Mouse (Mus musculus) cortical plate, adult 2 months (tissue): ENCODE data around the gene Glp2r. TPM values are rescaled to one million over a fixed set of nuclear protein-coding genes. Genes with fewer than 3 reads are reported as not detected.

Experiments used
- H3K27ac ChIP-seq: fragments of 200-500 bp; 2 replicates; pipeline ENCODE4 v1.5.1; 2012; ENCODE audit warnings: low read length, control low read depth, inconsistent platforms; ENCODE audit not compliant: insufficient read depth
- H3K4me1 ChIP-seq: fragments of 200-500 bp; 2 replicates; pipeline ENCODE4 v1.6.1; 2011; ENCODE audit warnings: low read length; ENCODE audit not compliant: control insufficient read depth, insufficient read depth
- H3K4me3 ChIP-seq: fragments of 200-500 bp; 2 replicates; pipeline ENCODE4 v1.5.1; 2011; ENCODE audit warnings: mild to moderate bottlenecking, low read length, control low read depth; ENCODE audit not compliant: insufficient read depth
- CTCF ChIP-seq: fragments of 200-500 bp; IDR thresholded peaks from 2 replicates; pipeline ENCODE4 v1.5.1; 2011; ENCODE audit warnings: mild to moderate bottlenecking, control low read depth, low read length; ENCODE audit not compliant: insufficient read depth; ENCODE audit errors: extremely low read depth
- POLR2A ChIP-seq: fragments of 200-500 bp; IDR thresholded peaks from 2 replicates; pipeline ENCODE4 v1.6.1; 2011; ENCODE audit warnings: mild to moderate bottlenecking, low read length, control low read depth; ENCODE audit not compliant: insufficient read depth; ENCODE audit errors: extremely low read depth
- polyA plus RNA-seq: library from polyadenylated mRNA; depleted of rRNA; stranded (reverse); fragments of >200 nt; gene quantifications from 2 replicates; pipeline ENCODE4 v1.2.3, GENCODE M21; 2012

Glp2r gene
- polyA plus RNA-seq, 1 experiment = 1.3 TPM

DNA sequence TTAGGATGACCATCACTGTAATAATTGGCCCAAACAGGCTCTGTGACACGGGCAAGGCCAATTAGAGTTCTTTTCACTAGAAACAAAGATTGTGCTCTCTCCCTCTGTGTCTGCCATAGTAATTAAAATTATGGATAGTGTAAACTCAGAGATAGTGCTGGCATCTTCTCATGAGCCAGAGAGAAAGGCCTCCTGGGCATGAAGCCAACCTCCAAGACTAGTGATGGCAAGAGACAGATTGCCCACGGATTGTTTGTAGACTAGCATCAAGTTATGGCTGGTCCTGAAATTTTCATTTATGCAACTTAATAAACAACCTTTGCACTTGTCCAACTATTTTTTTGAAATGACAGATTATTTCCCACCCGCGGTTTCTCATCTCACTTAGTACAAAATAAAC is 58.0 kb downstream of the Glp2r start:
- no peak overlapping the region for H3K27ac ChIP-seq
- no peaks in the 10 kb centered on the region for H3K4me1 ChIP-seq
- no peak for TF ChIP-seq CTCF
- no peak for TF ChIP-seq POLR2A
- H3K4me3 ChIP-seq = no peak overlapping the region

DNA sequence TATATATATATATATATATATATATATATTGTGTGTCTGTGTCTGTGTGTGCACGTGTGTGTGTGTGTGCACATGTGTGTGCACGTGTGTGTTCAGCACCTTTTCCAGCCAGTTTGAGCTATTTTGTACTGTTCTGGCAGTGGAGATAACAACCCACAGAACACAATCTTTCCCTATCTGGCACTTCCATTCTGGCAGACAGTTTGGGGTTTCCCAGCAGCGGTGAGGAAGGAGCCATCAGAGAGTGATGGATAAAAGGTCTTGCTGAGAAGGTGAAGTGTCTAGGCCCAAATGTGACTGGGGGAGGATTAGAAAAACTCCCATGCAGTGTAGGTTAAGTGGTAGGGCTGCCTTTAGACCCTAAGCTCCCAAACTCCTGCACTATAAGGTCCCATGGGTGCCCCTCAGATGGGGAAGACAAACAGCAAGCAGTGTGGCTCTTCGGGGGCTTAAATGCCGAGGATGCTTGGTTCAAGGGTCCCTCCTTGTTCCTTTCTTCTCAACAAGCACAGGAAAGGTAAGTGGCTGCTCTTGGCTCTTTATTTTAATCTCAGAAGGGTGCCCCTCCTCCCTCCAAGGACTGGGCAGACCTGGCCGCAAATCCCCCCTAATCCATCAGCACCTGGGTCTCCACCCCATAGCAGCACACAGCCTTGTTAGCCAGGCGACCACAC is 76.1 kb downstream of the Glp2r start, which contains the start of gene Rcvrn:
Gene Rcvrn, plus strand, starts transcription at position 624 of the 674 bp plus-strand sequence.
- no peak within 1 kb of the TSS for H3K27ac ChIP-seq
- TF ChIP-seq CTCF (no peak), POLR2A (no peak)
- H3K4me1 ChIP-seq = no peaks in the 10 kb centered on the region
- no peak within 1 kb of the TSS for H3K4me3 ChIP-seq

DNA sequence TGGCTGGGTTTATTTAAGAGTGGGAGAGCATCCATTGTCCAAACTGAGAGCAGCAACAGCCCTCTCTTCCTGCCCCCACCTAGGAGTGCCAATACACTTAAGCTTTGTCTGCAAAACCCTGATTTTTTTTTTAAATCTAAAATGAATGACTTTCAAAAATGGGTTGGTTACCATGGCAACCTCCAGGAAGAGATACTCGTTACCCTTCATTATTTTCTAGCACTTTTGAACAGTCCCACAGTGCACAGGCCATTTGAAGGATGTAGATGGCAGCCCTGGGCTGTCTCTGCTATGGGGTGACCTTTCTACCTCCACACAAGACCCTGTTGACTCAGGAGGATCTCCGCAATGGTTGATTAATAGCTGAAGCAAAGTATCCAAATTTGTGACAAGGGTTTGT is 84.8 kb downstream of the Glp2r start:
- Histone ChIP-seq H3K27ac (peak overlapping the region; percentile 9; the same call in 1 of the 2 replicates), H3K4me1 (peaks cover 5% of the 10 kb centered on the region), H3K4me3 (no peak overlapping the region)
- TF ChIP-seq POLR2A (no peak), CTCF (no peak)

DNA sequence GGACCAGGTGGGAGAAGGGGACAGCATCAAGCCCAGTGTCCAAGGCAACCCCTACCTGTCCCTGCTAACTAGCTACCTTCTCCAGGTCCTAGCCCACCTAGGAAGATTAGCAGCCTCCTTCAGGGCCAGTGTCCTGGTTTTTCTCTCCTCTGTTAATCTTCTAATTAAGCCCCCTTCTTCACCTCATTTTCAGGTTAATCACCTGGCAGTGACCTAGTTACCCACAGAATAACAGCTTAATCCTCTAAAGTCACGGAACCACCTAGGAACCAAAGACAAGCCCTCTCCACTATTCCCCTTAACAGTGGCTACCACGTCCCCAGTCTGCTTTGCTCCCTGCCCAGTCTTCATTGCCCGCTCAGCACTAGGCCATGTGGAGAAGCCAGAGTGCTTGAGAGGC is 89.1 kb downstream of the Glp2r start:
- Histone ChIP-seq H3K4me3 (no peak overlapping the region), H3K27ac (no peak overlapping the region), H3K4me1 (peaks cover 8% of the 10 kb centered on the region)
- TF ChIP-seq POLR2A = no peak
- no peak for TF ChIP-seq CTCF

DNA sequence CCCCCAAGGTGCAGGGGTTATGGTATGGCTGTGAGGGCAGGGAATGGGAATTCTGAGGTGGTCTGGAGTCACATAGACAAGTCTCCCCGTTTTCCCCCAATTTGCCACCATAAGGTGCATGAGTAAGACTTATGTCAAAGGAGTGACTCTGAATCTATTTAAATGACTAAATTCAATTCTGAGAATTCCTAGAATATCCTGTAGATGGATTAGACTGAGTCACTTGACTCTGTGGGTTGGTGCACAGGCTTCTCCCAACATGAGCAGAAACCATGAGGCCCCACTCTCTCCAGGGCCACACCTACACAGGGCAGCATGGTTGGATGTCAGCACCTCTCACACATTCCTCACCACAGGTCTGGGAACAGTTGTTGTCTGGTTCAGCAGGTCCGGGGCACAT is 91.0 kb downstream of the Glp2r start:
- H3K27ac ChIP-seq = no peak overlapping the region
- no peak overlapping the region for H3K4me3 ChIP-seq
- peaks cover 6% of the 10 kb centered on the region for H3K4me1 ChIP-seq
- no peak for TF ChIP-seq POLR2A
- TF ChIP-seq CTCF = no peak

DNA sequence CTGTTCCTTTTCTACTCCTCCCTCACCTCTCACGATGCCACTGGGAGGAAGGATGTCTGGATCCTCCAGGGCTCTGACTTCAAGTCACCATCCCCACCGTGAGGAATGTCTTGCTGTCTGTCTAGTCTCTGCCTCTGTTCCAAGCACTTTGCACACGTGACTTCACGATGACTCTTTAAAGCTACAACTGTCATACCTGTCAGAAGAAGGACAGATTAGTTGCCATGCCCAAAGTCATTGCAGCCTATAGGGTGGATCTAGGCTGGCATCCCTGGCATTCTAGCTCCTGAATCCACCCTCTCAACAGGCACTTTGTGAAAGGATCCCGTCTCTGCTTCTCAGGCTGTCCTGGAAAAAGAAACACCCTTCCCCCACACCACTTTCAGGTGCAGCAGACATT is 91.7 kb downstream of the Glp2r start:
- H3K27ac ChIP-seq = no peak overlapping the region; the same call in 1 of the 2 replicates
- H3K4me1 ChIP-seq = peaks cover 5% of the 10 kb centered on the region; the same call in 1 of the 2 replicates
- TF ChIP-seq CTCF = no peak
- no peak for TF ChIP-seq POLR2A
- no peak overlapping the region for H3K4me3 ChIP-seq

DNA sequence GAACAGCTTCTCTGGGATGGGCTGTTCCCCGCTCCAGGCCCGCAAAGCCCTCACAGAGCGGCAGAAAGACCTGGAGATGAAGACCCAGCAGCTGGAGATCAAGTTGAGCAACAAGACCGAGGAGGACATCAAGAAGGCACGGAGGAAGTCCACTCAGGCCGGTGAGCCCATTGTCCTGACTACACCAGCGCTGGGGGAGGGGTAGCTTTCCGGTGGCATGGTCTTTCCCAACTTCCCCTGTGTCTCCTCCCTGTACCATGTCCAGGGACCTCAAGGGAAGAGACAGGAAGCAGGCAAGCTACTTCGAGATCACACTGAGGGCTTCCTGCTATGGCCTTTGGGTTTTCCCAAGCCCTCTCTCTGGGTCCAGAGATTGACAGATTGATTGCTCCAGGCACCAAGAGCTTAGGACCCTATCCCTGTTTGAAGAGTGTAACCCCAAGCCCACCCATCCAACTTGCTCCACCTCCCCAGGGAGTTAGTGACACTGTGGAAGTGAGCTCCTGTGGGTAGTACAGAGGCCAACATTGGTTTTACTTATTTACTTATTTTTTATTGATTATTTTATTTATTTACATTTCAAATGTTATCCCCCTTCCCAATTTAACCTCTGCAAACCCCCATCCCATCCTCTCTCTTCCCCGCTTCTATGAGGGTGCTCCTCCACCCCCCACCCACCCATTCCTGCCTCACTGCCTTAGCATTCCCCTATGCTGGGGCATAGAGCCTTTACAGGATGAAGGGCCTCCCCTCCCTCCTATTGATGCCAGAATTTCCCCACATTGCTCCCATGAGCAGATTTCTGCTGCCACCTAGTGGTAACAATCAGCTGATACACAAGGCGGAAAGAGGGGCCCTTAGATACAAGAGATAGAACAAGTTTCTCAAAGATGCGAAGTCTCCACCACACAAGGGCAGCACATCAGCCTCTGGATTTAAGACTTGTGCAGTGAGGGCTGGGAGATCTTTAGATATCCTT is 95.1 kb downstream of the Glp2r start:
- Histone ChIP-seq H3K4me1 (peaks cover 11% of the 10 kb centered on the region), H3K4me3 (no peak overlapping the region), H3K27ac (no peak overlapping the region)
- no peak for TF ChIP-seq POLR2A
- peak; percentile 82 for TF ChIP-seq CTCF

DNA sequence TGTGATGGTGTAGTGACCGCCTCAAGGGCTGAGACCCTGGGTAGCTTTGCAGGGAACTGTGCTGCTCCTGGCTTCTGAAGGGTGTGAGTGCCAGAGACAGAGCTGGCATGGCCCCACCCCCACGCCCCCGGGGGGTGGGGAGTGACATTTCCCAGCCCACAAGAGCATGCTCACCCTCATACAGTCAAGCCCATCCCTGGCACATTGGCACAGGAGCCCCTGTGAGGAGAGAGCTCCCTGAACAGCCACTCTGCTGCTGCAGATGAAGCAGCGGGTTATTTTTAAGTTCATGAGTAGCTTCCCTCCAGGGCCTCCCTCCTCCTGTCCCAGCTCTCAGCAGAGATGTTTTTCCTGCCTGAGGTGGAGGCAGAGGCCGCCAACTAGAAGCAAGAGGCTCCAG is 98.8 kb downstream of the Glp2r start:
- TF ChIP-seq CTCF = no peak
- peak; percentile 49; the same call in 1 of the 2 replicates for TF ChIP-seq POLR2A
- no peak overlapping the region for H3K4me3 ChIP-seq
- peak overlapping the region; percentile 43 for H3K27ac ChIP-seq
- H3K4me1 ChIP-seq = peaks cover 15% of the 10 kb centered on the region

DNA sequence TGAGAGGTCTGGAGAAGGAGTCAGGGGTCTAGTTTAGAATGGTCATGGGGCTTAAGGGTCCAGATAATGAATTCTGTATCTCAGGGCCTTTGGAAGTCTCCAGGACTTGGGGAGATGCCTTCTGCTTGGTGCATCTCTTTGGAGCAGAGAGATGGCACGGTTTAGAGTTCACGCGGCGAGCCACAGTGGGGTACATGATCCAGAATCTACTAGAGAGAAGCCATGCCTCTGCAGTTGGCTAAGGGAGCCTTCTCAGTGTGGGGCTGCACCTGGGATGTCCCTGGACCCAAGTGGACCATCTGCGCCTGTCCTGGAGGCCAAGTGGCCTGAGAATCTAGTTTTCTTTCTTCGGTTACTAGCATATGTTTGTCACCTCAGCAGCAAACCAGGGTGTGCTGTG is 100.9 kb downstream of the Glp2r start:
- no peak overlapping the region for H3K4me3 ChIP-seq
- TF ChIP-seq POLR2A (no peak), CTCF (no peak)
- H3K4me1 ChIP-seq = peaks cover 19% of the 10 kb centered on the region
- no peak overlapping the region for H3K27ac ChIP-seq

DNA sequence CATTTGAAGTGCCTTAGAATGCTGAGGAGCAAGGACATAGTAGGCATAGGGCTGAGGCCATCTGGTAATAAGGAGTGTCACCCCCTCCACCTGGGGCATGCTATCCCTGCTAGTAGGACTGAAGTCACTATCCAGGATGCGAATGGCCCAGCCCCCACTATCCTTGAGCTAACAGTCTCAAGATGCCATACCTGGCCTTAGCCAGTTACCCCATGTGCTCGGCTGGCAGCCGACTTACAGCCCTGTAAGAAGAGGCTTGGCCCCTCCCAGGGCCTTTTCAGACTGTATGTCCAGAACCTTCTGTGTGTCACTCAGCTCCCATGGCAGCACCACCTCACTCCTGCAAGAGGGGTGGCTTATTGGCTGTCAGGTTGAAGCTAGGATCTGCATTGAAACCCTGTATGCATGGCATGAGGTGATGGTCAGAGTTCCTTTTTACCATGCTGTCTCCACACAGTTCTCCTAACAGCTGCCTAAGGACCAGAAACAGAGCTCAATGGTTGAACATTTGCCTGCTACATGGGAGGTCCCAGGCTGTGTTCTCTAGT is 102.4 kb downstream of the Glp2r start:
- TF ChIP-seq POLR2A (no peak), CTCF (no peak)
- no peak overlapping the region for H3K4me3 ChIP-seq
- H3K4me1 ChIP-seq = peaks cover 23% of the 10 kb centered on the region
- H3K27ac ChIP-seq = no peak overlapping the region
